In genomic region chr4:155710521-155711252, GRCm38 (mm10) we compare ENCODE assay signal across 8 mouse cellular contexts. TPM values are rescaled to one million over a fixed set of nuclear protein-coding genes. Genes with fewer than 3 reads are reported as not detected.
A peak's percentile ranks its signal among the peaks of the same experiment; 100 is the strongest.
DNase-seq lines count a peak whose midpoint lies in the region; ATAC-seq and TF ChIP-seq lines count a peak whose summit lies in the region.

No protein-coding gene starts in this region.

- H3K27me3 ChIP-seq in intestine, embryonic 14.5 days (replicated peaks; ENCODE audit: control insufficient read depth, insufficient read depth, low read length): no peaks in the 10 kb centered on the region
- no peaks in the 10 kb centered on the region for H3K27me3 ChIP-seq in intestine, embryonic 16.5 days (replicated peaks; ENCODE audit: control insufficient read depth, insufficient read depth, low read length)
- H3K27me3 ChIP-seq in liver, embryonic 15.5 days: no peaks in the 10 kb centered on the region

- no peak overlapping the region for H3K9ac ChIP-seq in intestine, embryonic 14.5 days (ENCODE audit: low read length)
- no peak overlapping the region for H3K9ac ChIP-seq in intestine, embryonic 16.5 days (ENCODE audit: low read depth, low read length)
- H3K9ac ChIP-seq in ES-E14 (ENCODE audit: insufficient read depth, low read depth, low read length, poor library complexity, severe bottlenecking): 0 out of 2 replicates have a peak overlapping the region, but pooled peaks have one; percentile 18
- no peak overlapping the region for H3K9ac ChIP-seq in liver, embryonic 15.5 days

- H3K36me3 ChIP-seq in intestine, embryonic 14.5 days (ENCODE audit: control insufficient read depth, insufficient read depth, low read length): peaks cover 16% of the 10 kb centered on the region
- H3K36me3 ChIP-seq in intestine, embryonic 16.5 days (ENCODE audit: control insufficient read depth, insufficient read depth, low read length): 0 out of 2 replicates have a peak, but pooled peaks cover 3% of the 10 kb centered on the region
- H3K36me3 ChIP-seq in ES-E14 (ENCODE audit: control insufficient read depth, insufficient read depth, low read length, poor library complexity, severe bottlenecking): peaks cover 7% of the 10 kb centered on the region
- H3K36me3 ChIP-seq in liver, embryonic 15.5 days (replicated peaks): peaks cover 24% of the 10 kb centered on the region

- H3K9me3 ChIP-seq in intestine, embryonic 14.5 days (ENCODE audit: control insufficient read depth, low read length): no peaks in the 10 kb centered on the region
- H3K9me3 ChIP-seq in intestine, embryonic 16.5 days (ENCODE audit: control insufficient read depth, low read length): no peaks in the 10 kb centered on the region
- H3K9me3 ChIP-seq in ES-E14 (ENCODE audit: control insufficient read depth, insufficient read depth, low read depth, low read length): no peaks in the 10 kb centered on the region
- H3K9me3 ChIP-seq in liver, embryonic 15.5 days (replicated peaks): no peaks in the 10 kb centered on the region

- H3K27ac ChIP-seq in intestine, embryonic 14.5 days (ENCODE audit: low read depth): peak overlapping the region; percentile 9; the same call in 1 of the 2 replicates
- no peak overlapping the region; the same call in 1 of the 2 replicates for H3K27ac ChIP-seq in intestine, embryonic 16.5 days (ENCODE audit: low read length)
- no peak overlapping the region for H3K27ac ChIP-seq in ES-E14 (ENCODE audit: insufficient read depth, low read depth, low read length, poor library complexity, severe bottlenecking)
- H3K27ac ChIP-seq in liver, embryonic 15.5 days (replicated peaks): 0 out of 2 replicates have a peak overlapping the region, but pooled peaks have one; percentile 24

- H3K4me3 ChIP-seq in intestine, embryonic 14.5 days (ENCODE audit: low read depth, low read length): no peak overlapping the region
- no peak overlapping the region for H3K4me3 ChIP-seq in intestine, embryonic 16.5 days (ENCODE audit: low read length)
- no peak overlapping the region for H3K4me3 ChIP-seq in ES-E14 (ENCODE audit: insufficient read depth in 1 of 2, low read depth in 1 of 2, low read length in 2 of 2, poor library complexity in 1 of 2, severe bottlenecking in 1 of 2)
- H3K4me3 ChIP-seq in liver, embryonic 15.5 days (replicated peaks): no peak overlapping the region

- 60% methylated on average over 6 of the region's 6 CpGs for WGBS in intestine, embryonic 14.5 days
- WGBS in intestine, embryonic 16.5 days: 66% methylated on average over 6 of the region's 6 CpGs
- WGBS in liver, embryonic 15.5 days (ENCODE audit: insufficient replicate concordance): 35% methylated on average over 6 of the region's 6 CpGs

- no peak for ATAC-seq in intestine, embryonic 14.5 days (replicated peaks; ENCODE audit: low FRiP score, low TSS enrichment, low read depth)
- ATAC-seq in intestine, embryonic 16.5 days: no peak
- ATAC-seq in liver, embryonic 15.5 days (ENCODE audit: insufficient read depth): no peak

- in situ Hi-C loops in ES-E14 (cut with MboI; ENCODE audit: low sequenced_read_pairs in 2 of 2, unreplicated experiment in 2 of 2): no loop called here

- no peak for DNase-seq in intestine, embryonic 14.5 days (ENCODE audit: low spot score)
- DNase-seq in ES-E14 (ENCODE audit: low read depth, low spot score): no peak
- DNase-seq in cerebellum, postnatal 10 days: peak; percentile 72 to 80
- no peak for DNase-seq in urinary bladder, postnatal 4 days (ENCODE audit: low spot score in 2 of 2)
- DNase-seq in right cerebral cortex, postnatal 4 days: no peak
- DNase-seq in gastrocnemius, adult 8-10 months (ENCODE audit: low spot score in 2 of 2): no peak

- peaks cover 3% of the 10 kb centered on the region; the same call in 1 of the 2 replicates for H3K4me1 ChIP-seq in intestine, embryonic 14.5 days (replicated peaks; ENCODE audit: control insufficient read depth, insufficient read depth, low read length)
- H3K4me1 ChIP-seq in intestine, embryonic 16.5 days (ENCODE audit: control insufficient read depth, insufficient read depth, low read length): peaks cover 17% of the 10 kb centered on the region
- H3K4me1 ChIP-seq in ES-E14 (ENCODE audit: control insufficient read depth in 2 of 2, insufficient read depth in 2 of 2, low read length in 2 of 2, poor library complexity in 1 of 2): peaks cover 9 to 11% of the 10 kb centered on the region in 2 experiments
- H3K4me1 ChIP-seq in liver, embryonic 15.5 days (replicated peaks): peaks cover 45% of the 10 kb centered on the region

- H3K4me2 ChIP-seq in intestine, embryonic 14.5 days (ENCODE audit: low read length): no peak overlapping the region
- H3K4me2 ChIP-seq in intestine, embryonic 16.5 days (ENCODE audit: low read depth, low read length): no peak overlapping the region
- no peak overlapping the region for H3K4me2 ChIP-seq in liver, embryonic 15.5 days

TF ChIP-seq in ES-E14, 5 proteins besides CTCF, POLR2A, EP300 and RAD21:
- TF ChIP-seq ZNF384 (IDR thresholded peaks at IDR 0.05; ENCODE audit: low read depth, low read length): no peak
- TF ChIP-seq HCFC1 (IDR thresholded peaks at IDR 0.05; ENCODE audit: borderline replicate concordance, insufficient read depth, low read length): no peak
- TF ChIP-seq MAFK (IDR thresholded peaks at IDR 0.05; ENCODE audit: insufficient read depth, low read depth, low read length): 0 out of 2 replicates have a peak, but pooled peaks have one; percentile 39
- TF ChIP-seq CHD2 (IDR thresholded peaks at IDR 0.05; ENCODE audit: low read depth, low read length): no peak

RNA-seq across cellular contexts. Expression of gene Ssu72, which starts 6.1 kb away (rescaled TPM):
- 149 and 151 TPM in 2 replicates for polyA plus RNA-seq in intestine, embryonic 14.5 days (2014; fragmentation: Nextera tagmentation; extraction: Ambion mirVana)
- polyA plus RNA-seq in intestine, embryonic 16.5 days (2015; fragmentation: Nextera tagmentation; extraction: Ambion mirVana): 155 and 163 TPM in 2 replicates
- 125 and 129 TPM in 2 replicates for total RNA-seq in ES-E14 (2012; rRNA removed)
- 52.0 and 52.4 TPM in 2 replicates for polyA plus RNA-seq in liver, embryonic 15.5 days (2015; fragmentation: Nextera tagmentation; extraction: Ambion mirVana)
- 10 to 100 TPM; 37.8 to 42.0 (median 38.2) TPM for total RNA-seq in gastrocnemius, adult 8-10 months (2022)

RNA-seq across cellular contexts. Expression of gene Fndc10, which starts 16.5 kb away (rescaled TPM):
- 2.0 and 3.1 TPM in 2 replicates for polyA plus RNA-seq in intestine, embryonic 14.5 days (2014; fragmentation: Nextera tagmentation; extraction: Ambion mirVana)
- polyA plus RNA-seq in intestine, embryonic 16.5 days (2015; fragmentation: Nextera tagmentation; extraction: Ambion mirVana): 1.9 and 2.0 TPM in 2 replicates
- total RNA-seq in ES-E14 (2012; rRNA removed): 10.0 and 22.1 TPM in 2 replicates
- 0.24 and 0.48 TPM in 2 replicates for polyA plus RNA-seq in liver, embryonic 15.5 days (2015; fragmentation: Nextera tagmentation; extraction: Ambion mirVana)
- 1 to 10 TPM in 3 of 4 experiments, under 1 TPM in 1; 0.70 to 1.5 (median 1.1) TPM for total RNA-seq in gastrocnemius, adult 8-10 months (2022)

RNA-seq across cellular contexts. Expression of gene Tmem240, which starts 23.9 kb away (rescaled TPM):
- 0.55 and 0.60 TPM in 2 replicates for polyA plus RNA-seq in intestine, embryonic 14.5 days (2014; fragmentation: Nextera tagmentation; extraction: Ambion mirVana)
- 0.16 and 0.23 TPM in 2 replicates for polyA plus RNA-seq in intestine, embryonic 16.5 days (2015; fragmentation: Nextera tagmentation; extraction: Ambion mirVana)
- 0.22 and 0.58 TPM in 2 replicates for total RNA-seq in ES-E14 (2012; rRNA removed)
- 0.08 and 0.10 TPM in 2 replicates for polyA plus RNA-seq in liver, embryonic 15.5 days (2015; fragmentation: Nextera tagmentation; extraction: Ambion mirVana)
- under 1 TPM; 0.19 to 0.62 (median 0.37) TPM for total RNA-seq in gastrocnemius, adult 8-10 months (2022)

RNA-seq across cellular contexts. Expression of gene Mib2, which starts 41.7 kb away (rescaled TPM):
- 17.4 and 19.7 TPM in 2 replicates for polyA plus RNA-seq in intestine, embryonic 14.5 days (2014; fragmentation: Nextera tagmentation; extraction: Ambion mirVana)
- polyA plus RNA-seq in intestine, embryonic 16.5 days (2015; fragmentation: Nextera tagmentation; extraction: Ambion mirVana): 18.6 and 18.7 TPM in 2 replicates
- 55.3 and 100 TPM in 2 replicates for total RNA-seq in ES-E14 (2012; rRNA removed)
- 3.8 and 5.2 TPM in 2 replicates for polyA plus RNA-seq in liver, embryonic 15.5 days (2015; fragmentation: Nextera tagmentation; extraction: Ambion mirVana)
- 10 to 100 TPM; 17.8 to 22.6 (median 18.8) TPM for total RNA-seq in gastrocnemius, adult 8-10 months (2022)

RNA-seq across cellular contexts. Expression of gene Atad3a, which starts 50.2 kb away (rescaled TPM):
- 134 and 136 TPM in 2 replicates for polyA plus RNA-seq in intestine, embryonic 14.5 days (2014; fragmentation: Nextera tagmentation; extraction: Ambion mirVana)
- 142 and 150 TPM in 2 replicates for polyA plus RNA-seq in intestine, embryonic 16.5 days (2015; fragmentation: Nextera tagmentation; extraction: Ambion mirVana)
- 169 and 267 TPM in 2 replicates for total RNA-seq in ES-E14 (2012; rRNA removed)
- 47.9 and 56.5 TPM in 2 replicates for polyA plus RNA-seq in liver, embryonic 15.5 days (2015; fragmentation: Nextera tagmentation; extraction: Ambion mirVana)
- total RNA-seq in gastrocnemius, adult 8-10 months (2022): 10 to 100 TPM; 23.8 to 25.1 (median 23.9) TPM

Comparison
In these comparisons a context has a peak if more than half of its experiments do, and no peak if none do; other contexts are left out.
1. H3K27ac ChIP-seq: peak in intestine, embryonic 14.5 days (single experiment) and liver, embryonic 15.5 days (single experiment); none in intestine, embryonic 16.5 days (single experiment) and ES-E14 (single experiment).
2. DNase-seq: peak in cerebellum, postnatal 10 days (2 of 2); none in intestine, embryonic 14.5 days (single experiment), ES-E14 (single experiment), urinary bladder, postnatal 4 days (0 of 2), right cerebral cortex, postnatal 4 days (single experiment) and gastrocnemius, adult 8-10 months (0 of 2).